Mouse (Mus musculus) layer of hippocampus, adult 11-12 months (tissue): ENCODE measurements around the gene Dph5.
"Not testable (repeated sequence)": the region's sequence is repeated elsewhere in the genome, so short reads cannot be mapped to it uniquely, and the experiment has no call there.

Source experiments
- DNase-seq: peaks from one replicate; pipeline ENCODE4 v3.0.0; 2022; ENCODE audit warnings: low spot score

Gene Dph5

GRCm38 (mm10) chr3:115887427-115888309 lies at the start of gene Dph5:
TSS of gene Dph5 (plus strand) at chr3:115887837.
- peak; percentile 92 for DNase-seq

- peak; percentile 18 for DNase-seq
Observed at GRCm38 (mm10) chr3:115844566-115844965, 43.1 kb upstream of the Dph5 start.

GRCm38 (mm10) chr3:115845032-115845618 lies 42.5 kb upstream of the Dph5 start:
- DNase-seq, result no peak

- no peak for DNase-seq
Observed at GRCm38 (mm10) chr3:115845724-115846123, 41.9 kb upstream of the Dph5 start.

GRCm38 (mm10) chr3:115846153-115846552 lies 41.5 kb upstream of the Dph5 start:
- DNase-seq, result no peak

- DNase-seq, result no peak
Observed at GRCm38 (mm10) chr3:115848686-115849480, 38.8 kb upstream of the Dph5 start.

GRCm38 (mm10) chr3:115850946-115851345 lies 36.7 kb upstream of the Dph5 start:
- DNase-seq, result no peak

GRCm38 (mm10) chr3:115854672-115855191 lies 32.9 kb upstream of the Dph5 start:
- no peak for DNase-seq

GRCm38 (mm10) chr3:115855576-115855975 lies 32.1 kb upstream of the Dph5 start:
- peak; percentile 8 for DNase-seq

- DNase-seq, result peak; percentile 12
Observed at GRCm38 (mm10) chr3:115856484-115857022, 31.1 kb upstream of the Dph5 start.

- no peak for DNase-seq
Observed at GRCm38 (mm10) chr3:115857436-115857835, 30.2 kb upstream of the Dph5 start.

- DNase-seq, result no peak
Observed at GRCm38 (mm10) chr3:115858822-115859221, 28.8 kb upstream of the Dph5 start.

- DNase-seq, result not testable (repeated sequence)
Observed at GRCm38 (mm10) chr3:115860780-115861179, 26.9 kb upstream of the Dph5 start.

GRCm38 (mm10) chr3:115863487-115863886 lies 24.1 kb upstream of the Dph5 start:
- DNase-seq, result no peak

- no peak for DNase-seq
Observed at GRCm38 (mm10) chr3:115867150-115867549, 20.5 kb upstream of the Dph5 start.

GRCm38 (mm10) chr3:115867901-115868300 lies 19.7 kb upstream of the Dph5 start:
- DNase-seq, result no peak

- no peak for DNase-seq
Observed at GRCm38 (mm10) chr3:115869360-115869759, 18.3 kb upstream of the Dph5 start.

GRCm38 (mm10) chr3:115875551-115875950 lies 12.1 kb upstream of the Dph5 start:
- DNase-seq, result no peak

GRCm38 (mm10) chr3:115877133-115877532 lies 10.5 kb upstream of the Dph5 start:
- no peak for DNase-seq

GRCm38 (mm10) chr3:115884086-115884485 lies 3.6 kb upstream of the Dph5 start:
- no peak for DNase-seq

GRCm38 (mm10) chr3:115888310-115889106 lies 871 bp downstream of the Dph5 start:
- DNase-seq, result no peak
